20 mouse cellular contexts compared by ENCODE assay signal in the genomic region with DNA sequence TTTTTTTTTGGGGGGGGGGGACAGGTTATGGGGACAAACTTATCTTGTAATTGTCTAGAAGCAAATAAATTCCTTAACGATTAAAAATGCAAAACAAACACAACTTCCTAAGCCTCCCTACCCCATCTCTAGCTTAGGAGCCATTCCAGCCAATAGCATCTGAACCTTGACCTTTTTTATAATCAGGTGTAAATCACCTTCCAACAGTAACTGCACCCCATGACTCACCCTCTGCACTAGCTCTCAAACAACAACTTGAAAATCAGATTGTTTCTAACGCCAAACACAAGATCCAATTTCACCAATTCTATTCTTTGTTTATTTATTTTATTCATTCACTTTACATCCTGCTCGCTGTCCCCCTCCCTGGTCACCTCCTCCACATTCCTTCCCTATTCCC. TPM values are rescaled to one million over a fixed set of nuclear protein-coding genes. Genes with fewer than 3 reads are reported as not detected.
A peak's percentile ranks its signal among the peaks of the same experiment; 100 is the strongest.
DNase-seq lines count a peak whose midpoint lies in the region; ATAC-seq and TF ChIP-seq lines count a peak whose summit lies in the region.
"Had no signal": no experiment of that assay in that cellular context is flagged by ENCODE, and none has a peak within 500 bp of the region (broad histone marks: within the 10 kb centered on the region; RNA-seq: fewer than 3 reads in every experiment).

No protein-coding gene starts in this region.

- no peaks in the 10 kb centered on the region for H3K36me3 ChIP-seq in kidney, postnatal 0 days (ENCODE audit: insufficient read depth, low read length)
- H3K36me3 ChIP-seq in intestine, embryonic 14.5 days (ENCODE audit: control insufficient read depth, insufficient read depth, low read length) = peaks cover 4% of the 10 kb centered on the region
- no peaks in the 10 kb centered on the region; the same call in 1 of the 2 replicates for H3K36me3 ChIP-seq in small intestine, adult 2 months (ENCODE audit: control insufficient read depth, insufficient read depth, low read length)
- peaks cover 4% of the 10 kb centered on the region; the same call in 1 of the 2 replicates for H3K36me3 ChIP-seq in forebrain, embryonic 15.5 days

- DNase-seq in heart, adult 11 months = peak; percentile 6
- DNase-seq in heart, postnatal 14 days = no peak
- peak; percentile 67 for DNase-seq in kidney, postnatal 0 days (ENCODE audit: low spot score)
- DNase-seq in kidney, adult 9 months = no peak
- DNase-seq in intestine, embryonic 14.5 days (ENCODE audit: low spot score) = no peak
- DNase-seq: adrenal gland, postnatal 10 days; B cell, adult 2 months; cerebellum, adult 11 months; cerebellum, adult 8-10 months; cerebellum, postnatal 14 days; embryo, embryonic 11 days; gastrocnemius, postnatal 36 days; heart, adult 18-20 months; heart, postnatal 10 days had no signal

- no peak overlapping the region; the same call in 1 of the 2 replicates for H3K4me2 ChIP-seq in kidney, postnatal 0 days (ENCODE audit: low read length)
- no peak overlapping the region for H3K4me2 ChIP-seq in intestine, embryonic 14.5 days (ENCODE audit: low read length)
- no peak overlapping the region for H3K4me2 ChIP-seq in forebrain, embryonic 15.5 days (replicated peaks)
- H3K4me2 ChIP-seq: embryonic facial prominence, embryonic 15.5 days had no signal

- intact Hi-C loops in heart, postnatal 14 days (cut with DNase I) = no loop called here

- TF ChIP-seq POLR2A in small intestine, adult 2 months (IDR thresholded peaks at IDR 0.05; ENCODE audit: low read depth, low read length) = no peak

- no peak overlapping the region for H3K4me3 ChIP-seq in kidney, postnatal 0 days (replicated peaks; ENCODE audit: low read depth, low read length)
- H3K4me3 ChIP-seq in intestine, embryonic 14.5 days (ENCODE audit: low read depth, low read length) = no peak overlapping the region
- peak overlapping the region; percentile 42 for H3K4me3 ChIP-seq in small intestine, adult 2 months (ENCODE audit: low read depth, low read length)
- H3K4me3 ChIP-seq in forebrain, embryonic 15.5 days = no peak overlapping the region
- H3K4me3 ChIP-seq: embryonic facial prominence, embryonic 15.5 days; erythroblast, embryonic 14.5 days; forebrain, embryonic 10.5 days; heart, embryonic 10.5 days had no signal

- WGBS in kidney, postnatal 0 days = 15% methylated on average over 3 of the region's 3 CpGs
- 24% methylated on average over 3 of the region's 3 CpGs for WGBS in intestine, embryonic 14.5 days
- WGBS in small intestine, adult 2 months = 16% methylated on average over 3 of the region's 3 CpGs
- 85% methylated on average over 3 of the region's 3 CpGs for WGBS in forebrain, embryonic 15.5 days

- H3K27ac ChIP-seq in kidney, postnatal 0 days = peak overlapping the region; percentile 40
- H3K27ac ChIP-seq in intestine, embryonic 14.5 days (ENCODE audit: low read depth) = peak overlapping the region; percentile 61; the same call in 1 of the 2 replicates
- peak overlapping the region; percentile 88 for H3K27ac ChIP-seq in small intestine, adult 2 months (ENCODE audit: insufficient read depth, low read depth, low read length)
- H3K27ac ChIP-seq in forebrain, embryonic 15.5 days (replicated peaks) = no peak overlapping the region
- H3K27ac ChIP-seq: embryonic facial prominence, embryonic 15.5 days; forebrain, embryonic 10.5 days had no signal

- H3K4me1 ChIP-seq in kidney, postnatal 0 days (replicated peaks; ENCODE audit: insufficient read depth, low read length) = peaks cover 29% of the 10 kb centered on the region
- H3K4me1 ChIP-seq in intestine, embryonic 14.5 days (replicated peaks; ENCODE audit: control insufficient read depth, insufficient read depth, low read length) = peaks cover 35% of the 10 kb centered on the region
- peaks cover 26% of the 10 kb centered on the region for H3K4me1 ChIP-seq in small intestine, adult 2 months (ENCODE audit: control insufficient read depth, insufficient read depth, insufficient read length, low read length)
- peaks cover 2% of the 10 kb centered on the region for H3K4me1 ChIP-seq in forebrain, embryonic 15.5 days

- no peaks in the 10 kb centered on the region for H3K27me3 ChIP-seq in kidney, postnatal 0 days (ENCODE audit: insufficient read depth, low read length)
- H3K27me3 ChIP-seq in intestine, embryonic 14.5 days (replicated peaks; ENCODE audit: control insufficient read depth, insufficient read depth, low read length) = no peaks in the 10 kb centered on the region
- H3K27me3 ChIP-seq in small intestine, adult 2 months (ENCODE audit: control insufficient read depth, insufficient read depth, low read length) = no peaks in the 10 kb centered on the region
- no peaks in the 10 kb centered on the region for H3K27me3 ChIP-seq in forebrain, embryonic 15.5 days
- H3K27me3 ChIP-seq: embryonic facial prominence, embryonic 15.5 days had no signal

- H3K9me3 ChIP-seq in kidney, postnatal 0 days (replicated peaks; ENCODE audit: low read length) = no peaks in the 10 kb centered on the region
- H3K9me3 ChIP-seq in intestine, embryonic 14.5 days (ENCODE audit: control insufficient read depth, low read length) = no peaks in the 10 kb centered on the region
- H3K9me3 ChIP-seq in forebrain, embryonic 15.5 days = no peaks in the 10 kb centered on the region
- H3K9me3 ChIP-seq: embryonic facial prominence, embryonic 15.5 days; forebrain, embryonic 10.5 days; heart, embryonic 10.5 days had no signal

- no peak for ATAC-seq in kidney, postnatal 0 days (replicated peaks; ENCODE audit: low FRiP score, low read depth)
- ATAC-seq in intestine, embryonic 14.5 days (replicated peaks; ENCODE audit: low FRiP score, low TSS enrichment, low read depth) = peak; percentile 76
- no peak for ATAC-seq in forebrain, embryonic 15.5 days (replicated peaks)

- TF ChIP-seq CTCF in kidney, postnatal 0 days (IDR thresholded peaks at IDR 0.05; ENCODE audit: low read depth) = no peak
- TF ChIP-seq CTCF in small intestine, adult 2 months (IDR thresholded peaks at IDR 0.05; ENCODE audit: extremely low read depth, insufficient read length, insufficient replicate concordance, low read depth, low read length) = no peak

- H3K9ac ChIP-seq in kidney, postnatal 0 days (ENCODE audit: low read depth, low read length) = no peak overlapping the region
- H3K9ac ChIP-seq in intestine, embryonic 14.5 days (ENCODE audit: low read length) = no peak overlapping the region
- no peak overlapping the region for H3K9ac ChIP-seq in forebrain, embryonic 15.5 days (replicated peaks)
- H3K9ac ChIP-seq: embryonic facial prominence, embryonic 15.5 days had no signal

RNA-seq across cellular contexts. Expression of a gene that starts 10.1 kb away (rescaled TPM):
- total RNA-seq in heart, postnatal 14 days (2021) = 10 to 100 TPM; 29.9 to 31.8 TPM
- polyA plus RNA-seq in kidney, postnatal 0 days (2015; fragmentation: Nextera tagmentation; extraction: Ambion mirVana) = 12.2 and 13.0 TPM in 2 replicates
- polyA plus RNA-seq in intestine, embryonic 14.5 days (2014; fragmentation: Nextera tagmentation; extraction: Ambion mirVana) = 17.9 and 18.0 TPM in 2 replicates
- polyA plus RNA-seq in small intestine, adult 2 months (2012; rRNA removed) = 0.88 and 1.6 TPM in 2 replicates
- polyA plus RNA-seq in forebrain, embryonic 15.5 days (2015; fragmentation: Nextera tagmentation; extraction: Ambion mirVana) = 38.5 and 39.2 TPM in 2 replicates

Comparison
In these comparisons a context has a peak if more than half of its experiments do, and no peak if none do; other contexts are left out.
1. DNase-seq: peak in heart, adult 11 months (single experiment) and kidney, postnatal 0 days (single experiment); none in heart, postnatal 14 days (0 of 2), kidney, adult 9 months (single experiment) and intestine, embryonic 14.5 days (single experiment).